Mouse (Mus musculus): ENCODE measurements around the gene Glp1r.

GRCm38 (mm10) chr17:30912536-30912935, 10.9 kb downstream of the Glp1r start:
- TF ChIP-seq CTCF (IDR thresholded peaks at IDR 0.05; ENCODE audit: borderline replicate concordance, insufficient read depth, low read depth, low read length) (no peak), POLR2A (IDR thresholded peaks at IDR 0.05; ENCODE audit: borderline replicate concordance, insufficient read depth, low read length) (no peak)

Measured in cerebellum, adult 2 months (tissue).